20 mouse cellular contexts compared by ENCODE assay signal in genomic region chr8:88906244-88906643, GRCm38 (mm10).
DNase-seq lines count a peak whose midpoint lies in the region; ATAC-seq and TF ChIP-seq lines count a peak whose summit lies in the region.
"Had no signal": no experiment of that assay in that cellular context is flagged by ENCODE, and none has a peak within 500 bp of the region (broad histone marks: within the 10 kb centered on the region; RNA-seq: fewer than 3 reads in every experiment).

No protein-coding gene starts in this region.

- no peak overlapping the region for H3K9ac ChIP-seq in heart, adult 2 months (ENCODE audit: low read depth, low read length)
- no peak overlapping the region for H3K9ac ChIP-seq in heart, embryonic 12.5 days
- no peak overlapping the region for H3K9ac ChIP-seq in stomach, postnatal 0 days (ENCODE audit: low read length)
- H3K9ac ChIP-seq: embryonic facial prominence, embryonic 15.5 days; hindbrain, embryonic 15.5 days; midbrain, embryonic 13.5 days had no signal

- no peak for DNase-seq in heart, adult 2 months
- no peak for DNase-seq in left cerebral cortex, adult 2 months (ENCODE audit: extremely low spot score in 1 of 2, low spot score in 2 of 2)
- DNase-seq in left cerebral cortex, adult 8-10 months (ENCODE audit: low spot score in 2 of 2): no peak
- no peak for DNase-seq in testis, postnatal 10 days (ENCODE audit: low spot score)
- DNase-seq in stomach, postnatal 0 days (ENCODE audit: low spot score): no peak
- DNase-seq in gastrocnemius, postnatal 14 days: no peak
- DNase-seq: adrenal gland, postnatal 14 days; cerebellum, adult 2 months; gastrocnemius, postnatal 25 days; heart, postnatal 36 days; lung, adult 18-20 months; thymus, adult 2 months had no signal

- H3K27ac ChIP-seq in heart, adult 2 months: no peak overlapping the region
- no peak overlapping the region for H3K27ac ChIP-seq in heart, embryonic 12.5 days (ENCODE audit: poor library complexity, severe bottlenecking)
- H3K27ac ChIP-seq in left cerebral cortex, adult 2 months: no peak overlapping the region
- H3K27ac ChIP-seq in testis, adult 2 months (ENCODE audit: control insufficient read depth, insufficient read depth, low read depth, low read length): no peak overlapping the region
- no peak overlapping the region for H3K27ac ChIP-seq in stomach, postnatal 0 days (replicated peaks)
- H3K27ac ChIP-seq: embryonic facial prominence, embryonic 15.5 days; forebrain, embryonic 10.5 days; hindbrain, embryonic 15.5 days; midbrain, embryonic 13.5 days had no signal

- H3K36me3 ChIP-seq in heart, adult 2 months (ENCODE audit: control insufficient read depth, insufficient read depth, low read length): no peaks in the 10 kb centered on the region
- H3K36me3 ChIP-seq in heart, embryonic 12.5 days: no peaks in the 10 kb centered on the region
- H3K36me3 ChIP-seq in testis, adult 2 months (ENCODE audit: control insufficient read depth, insufficient read depth, low read length): no peaks in the 10 kb centered on the region
- H3K36me3 ChIP-seq in stomach, postnatal 0 days (ENCODE audit: control insufficient read depth, insufficient read depth, low read length): no peaks in the 10 kb centered on the region
- H3K36me3 ChIP-seq: embryonic facial prominence, embryonic 15.5 days; forebrain, embryonic 10.5 days; hindbrain, embryonic 15.5 days; midbrain, embryonic 13.5 days had no signal

- H3K27me3 ChIP-seq in heart, adult 2 months (ENCODE audit: control insufficient read depth, insufficient read depth, low read length): peaks cover 3% of the 10 kb centered on the region; the same call in 1 of the 2 replicates
- peaks cover 80% of the 10 kb centered on the region for H3K27me3 ChIP-seq in heart, embryonic 12.5 days (replicated peaks)
- H3K27me3 ChIP-seq in testis, adult 2 months (ENCODE audit: control insufficient read depth, insufficient read depth, low read length): no peaks in the 10 kb centered on the region
- no peaks in the 10 kb centered on the region for H3K27me3 ChIP-seq in stomach, postnatal 0 days (ENCODE audit: control insufficient read depth, insufficient read depth, low read length)
- H3K27me3 ChIP-seq: embryonic facial prominence, embryonic 15.5 days; hindbrain, embryonic 15.5 days; midbrain, embryonic 13.5 days had no signal

- intact Hi-C loops in heart, adult 2 months (cut with DNase I): no loop called here
- intact Hi-C loops in left cerebral cortex, adult 2 months (cut with DNase I): no loop called here
- intact Hi-C loops in gastrocnemius, postnatal 14 days (cut with DNase I; ENCODE audit: low total_unique reads): no loop called here

- no peaks in the 10 kb centered on the region for H3K9me3 ChIP-seq in heart, embryonic 12.5 days (replicated peaks)
- no peaks in the 10 kb centered on the region for H3K9me3 ChIP-seq in stomach, postnatal 0 days (ENCODE audit: control insufficient read depth, low read length)
- H3K9me3 ChIP-seq: embryonic facial prominence, embryonic 15.5 days; forebrain, embryonic 10.5 days; hindbrain, embryonic 15.5 days; midbrain, embryonic 13.5 days had no signal

- H3K4me1 ChIP-seq in heart, adult 2 months (ENCODE audit: control insufficient read depth, insufficient read depth, low read length): no peaks in the 10 kb centered on the region
- H3K4me1 ChIP-seq in heart, embryonic 12.5 days (replicated peaks): peaks cover 15% of the 10 kb centered on the region
- H3K4me1 ChIP-seq in testis, adult 2 months (ENCODE audit: control insufficient read depth, insufficient read depth, low read length): no peaks in the 10 kb centered on the region
- no peaks in the 10 kb centered on the region for H3K4me1 ChIP-seq in stomach, postnatal 0 days (replicated peaks; ENCODE audit: control insufficient read depth, insufficient read depth)

- no peak for TF ChIP-seq POLR2A in heart, adult 2 months (IDR thresholded peaks at IDR 0.05; ENCODE audit: insufficient read depth, low read depth, low read length)
- no peak for TF ChIP-seq POLR2A in testis, adult 2 months (IDR thresholded peaks at IDR 0.05; ENCODE audit: control insufficient read depth, low read depth, low read length)

- TF ChIP-seq CTCF in heart, adult 2 months (IDR thresholded peaks at IDR 0.05): 0 out of 2 replicates have a peak, but pooled peaks have one; percentile 24
- peak; percentile 23 for TF ChIP-seq CTCF in left cerebral cortex, adult 2 months (IDR thresholded peaks at IDR 0.05)
- no peak for TF ChIP-seq CTCF in testis, adult 2 months (IDR thresholded peaks at IDR 0.05; ENCODE audit: control insufficient read depth, insufficient read depth, insufficient replicate concordance, low read depth, low read length)
- TF ChIP-seq CTCF in stomach, postnatal 0 days (IDR thresholded peaks at IDR 0.05; ENCODE audit: low read depth): peak; percentile 63

- WGBS in heart, adult 2 months: 77% methylated on average over 6 of the region's 6 CpGs
- 71% methylated on average over 6 of the region's 6 CpGs for WGBS in heart, embryonic 12.5 days
- 75% methylated on average over 6 of the region's 6 CpGs for WGBS in stomach, postnatal 0 days

- TF ChIP-seq EP300 in heart, adult 2 months (IDR thresholded peaks at IDR 0.05; ENCODE audit: insufficient read depth, low read depth, low read length): no peak
- TF ChIP-seq EP300 in stomach, postnatal 0 days (optimal IDR thresholded peaks at IDR 0.05): no peak

- H3K4me2 ChIP-seq in heart, embryonic 12.5 days: no peak overlapping the region
- no peak overlapping the region for H3K4me2 ChIP-seq in stomach, postnatal 0 days (replicated peaks; ENCODE audit: low read depth)
- H3K4me2 ChIP-seq: embryonic facial prominence, embryonic 15.5 days; heart, embryonic 11.5 days; hindbrain, embryonic 15.5 days; midbrain, embryonic 13.5 days had no signal

- H3K4me3 ChIP-seq in heart, adult 2 months: no peak overlapping the region
- no peak overlapping the region for H3K4me3 ChIP-seq in heart, embryonic 12.5 days
- no peak overlapping the region for H3K4me3 ChIP-seq in left cerebral cortex, adult 2 months
- peak overlapping the region; percentile 14 for H3K4me3 ChIP-seq in testis, adult 2 months (ENCODE audit: control insufficient read depth, low read depth, low read length)
- no peak overlapping the region for H3K4me3 ChIP-seq in stomach, postnatal 0 days (ENCODE audit: low read depth, low read length)
- H3K4me3 ChIP-seq: embryonic facial prominence, embryonic 15.5 days; forebrain, embryonic 10.5 days; hindbrain, embryonic 15.5 days; midbrain, embryonic 13.5 days had no signal

- no peaks in the 10 kb centered on the region for H3K79me2 ChIP-seq in heart, adult 2 months (replicated peaks; ENCODE audit: control insufficient read depth, insufficient read depth, low read length)

- no peak; the same call in 1 of the 2 replicates for ATAC-seq in heart, embryonic 12.5 days (ENCODE audit: insufficient number of reproducible peaks, low FRiP score)
- ATAC-seq in stomach, postnatal 0 days (ENCODE audit: low FRiP score, low TSS enrichment): no peak
- ATAC-seq: activated CD4-positive, CD25-positive, alpha-beta regulatory T cell, adult 4 months had no signal
